8 mouse cellular contexts compared by ENCODE assay signal in genomic region chr11:118490566-118491218, GRCm38 (mm10). TPM values are rescaled to one million over a fixed set of nuclear protein-coding genes. Genes with fewer than 3 reads are reported as not detected.
A peak's percentile ranks its signal among the peaks of the same experiment; 100 is the strongest.
DNase-seq lines count a peak whose midpoint lies in the region; ATAC-seq lines count a peak whose summit lies in the region.

No protein-coding gene starts in this region.

- H3K4me1 ChIP-seq in intestine, embryonic 14.5 days (replicated peaks; ENCODE audit: control insufficient read depth, insufficient read depth, low read length) = 0 out of 2 replicates have a peak, but pooled peaks cover 8% of the 10 kb centered on the region
- peaks cover 11% of the 10 kb centered on the region for H3K4me1 ChIP-seq in liver, embryonic 13.5 days (replicated peaks)
- peaks cover 13% of the 10 kb centered on the region for H3K4me1 ChIP-seq in neural tube, embryonic 11.5 days (ENCODE audit: control insufficient read depth, insufficient read depth, low read length)

- peak; percentile 59 to 69 for DNase-seq in frontal cortex, postnatal 36 days (ENCODE audit: low spot score in 2 of 2)
- DNase-seq in cerebellum, postnatal 36 days = peak; percentile 66 to 76
- DNase-seq in gastrocnemius, postnatal 25 days = peak; percentile 77
- peak; percentile 94 for DNase-seq in intestine, embryonic 14.5 days (ENCODE audit: low spot score)
- DNase-seq in liver, embryonic 13.5 days = peak; percentile 65
- peak; percentile 88 for DNase-seq in neural tube, embryonic 11.5 days (ENCODE audit: low spot score)
- peak; percentile 66 for DNase-seq in thymus, adult 18-20 months

- no peak for ATAC-seq in frontal cortex, adult (ENCODE audit: low TSS enrichment)
- 0 out of 2 replicates have a peak, but pooled peaks have one; percentile 56 for ATAC-seq in intestine, embryonic 14.5 days (replicated peaks; ENCODE audit: low FRiP score, low TSS enrichment, low read depth)
- ATAC-seq in liver, embryonic 13.5 days (ENCODE audit: low read depth) = peak; percentile 73
- peak; percentile 54 for ATAC-seq in neural tube, embryonic 11.5 days (ENCODE audit: insufficient read depth, low FRiP score, low TSS enrichment)

- H3K4me2 ChIP-seq in intestine, embryonic 14.5 days (ENCODE audit: low read length) = 0 out of 2 replicates have a peak overlapping the region, but pooled peaks have one; percentile 2
- H3K4me2 ChIP-seq in liver, embryonic 13.5 days = peak overlapping the region; percentile 56
- peak overlapping the region; percentile 22 for H3K4me2 ChIP-seq in neural tube, embryonic 11.5 days (ENCODE audit: low read depth)

- WGBS in intestine, embryonic 14.5 days = 21% methylated on average over 22 of the region's 22 CpGs
- WGBS in liver, embryonic 13.5 days (ENCODE audit: insufficient replicate concordance) = 15% methylated on average over 22 of the region's 22 CpGs
- 20% methylated on average over 22 of the region's 22 CpGs for whole genome bisulfite sequencing in neural tube, embryonic 11.5 days

- H3K9ac ChIP-seq in intestine, embryonic 14.5 days (ENCODE audit: low read length) = no peak overlapping the region
- H3K9ac ChIP-seq in liver, embryonic 13.5 days = peak overlapping the region; percentile 49
- 0 out of 2 replicates have a peak overlapping the region, but pooled peaks have one; percentile 35 for H3K9ac ChIP-seq in neural tube, embryonic 11.5 days (ENCODE audit: low read length)

- H3K9me3 ChIP-seq in intestine, embryonic 14.5 days (ENCODE audit: control insufficient read depth, low read length) = no peaks in the 10 kb centered on the region
- no peaks in the 10 kb centered on the region for H3K9me3 ChIP-seq in liver, embryonic 13.5 days (replicated peaks)
- H3K9me3 ChIP-seq in neural tube, embryonic 11.5 days (ENCODE audit: control insufficient read depth, low read length) = no peaks in the 10 kb centered on the region

- H3K36me3 ChIP-seq in intestine, embryonic 14.5 days (ENCODE audit: control insufficient read depth, insufficient read depth, low read length) = peaks cover 6% of the 10 kb centered on the region; the same call in 1 of the 2 replicates
- H3K36me3 ChIP-seq in liver, embryonic 13.5 days = peaks cover 22% of the 10 kb centered on the region
- H3K36me3 ChIP-seq in neural tube, embryonic 11.5 days (ENCODE audit: control insufficient read depth, insufficient read depth, low read length) = no peaks in the 10 kb centered on the region

- no peak overlapping the region for H3K4me3 ChIP-seq in intestine, embryonic 14.5 days (ENCODE audit: low read depth, low read length)
- H3K4me3 ChIP-seq in liver, embryonic 13.5 days (replicated peaks) = peak overlapping the region; percentile 29; the same call in 1 of the 2 replicates
- no peak overlapping the region for H3K4me3 ChIP-seq in neural tube, embryonic 11.5 days (ENCODE audit: low read depth, low read length)

- no peak overlapping the region for H3K27ac ChIP-seq in intestine, embryonic 14.5 days (ENCODE audit: low read depth)
- no peak overlapping the region for H3K27ac ChIP-seq in liver, embryonic 13.5 days
- no peak overlapping the region for H3K27ac ChIP-seq in neural tube, embryonic 11.5 days (ENCODE audit: low read depth, low read length)

- no peaks in the 10 kb centered on the region for H3K27me3 ChIP-seq in intestine, embryonic 14.5 days (replicated peaks; ENCODE audit: control insufficient read depth, insufficient read depth, low read length)
- no peaks in the 10 kb centered on the region; the same call in 1 of the 2 replicates for H3K27me3 ChIP-seq in liver, embryonic 13.5 days
- no peaks in the 10 kb centered on the region for H3K27me3 ChIP-seq in neural tube, embryonic 11.5 days (ENCODE audit: control insufficient read depth, insufficient read depth, low read length)

RNA-seq across cellular contexts. Expression of gene Engase, which starts 14.1 kb away (rescaled TPM):
- 1 to 10 TPM; 5.4 to 9.5 TPM for total RNA-seq in gastrocnemius, postnatal 25 days (2021)
- 7.2 and 11.9 TPM in 2 replicates for polyA plus RNA-seq in intestine, embryonic 14.5 days (2014; fragmentation: Nextera tagmentation; extraction: Ambion mirVana)
- polyA plus RNA-seq in liver, embryonic 13.5 days (2015; fragmentation: Nextera tagmentation; extraction: Ambion mirVana) = 8.1 and 8.8 TPM in 2 replicates
- 6.9 and 7.0 TPM in 2 replicates for polyA plus RNA-seq in neural tube, embryonic 11.5 days (2014; fragmentation: Nextera tagmentation; extraction: Ambion mirVana)

Comparison
In these comparisons a context has a peak if more than half of its experiments do, and no peak if none do; other contexts are left out.
1. H3K4me2 ChIP-seq: peak in every context shown above with its lines; median percentile 56 in liver, embryonic 13.5 days; 22 in neural tube, embryonic 11.5 days; 2 in intestine, embryonic 14.5 days.